Mouse (Mus musculus) CH12.LX (cell line): Measurements from ENCODE around the gene Sncb.

Experiments used
- POLR2A ChIP-seq: IDR thresholded peaks from 2 replicates; pipeline ENCODE4 v1.6.1; 2011; ENCODE audit warnings: low read depth, mild to moderate bottlenecking, improper control_type of control experiment, low read length
- USF1 ChIP-seq: IDR thresholded peaks from 2 replicates; pipeline ENCODE4 v1.6.1; 2014; ENCODE audit warnings: low read depth, mild to moderate bottlenecking, inconsistent platforms, low read length, improper control_type of control experiment

DNA sequence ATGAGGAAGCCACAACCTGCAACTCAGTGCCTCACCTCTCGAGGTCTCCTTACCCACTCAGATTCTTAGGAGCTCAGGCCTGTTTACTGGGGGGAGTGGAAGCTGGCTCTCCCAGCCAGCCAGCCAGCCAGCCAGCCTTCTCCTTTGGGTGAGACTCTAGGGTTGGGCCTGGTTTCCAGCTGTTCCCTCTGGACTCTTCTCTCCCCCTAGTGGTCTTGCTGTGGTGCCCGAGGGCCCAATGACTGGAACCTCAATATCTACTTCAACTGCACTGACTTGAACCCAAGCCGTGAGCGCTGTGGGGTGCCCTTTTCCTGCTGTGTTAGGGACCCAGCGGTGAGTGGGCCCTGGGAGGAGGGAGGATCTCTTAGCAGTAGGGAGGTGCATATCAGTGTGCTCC lies 28.4 kb upstream of the Sncb start:
- TF ChIP-seq POLR2A (no peak), USF1 (no peak)
